23 mouse cellular contexts compared by ENCODE assay signal in the genomic region with DNA sequence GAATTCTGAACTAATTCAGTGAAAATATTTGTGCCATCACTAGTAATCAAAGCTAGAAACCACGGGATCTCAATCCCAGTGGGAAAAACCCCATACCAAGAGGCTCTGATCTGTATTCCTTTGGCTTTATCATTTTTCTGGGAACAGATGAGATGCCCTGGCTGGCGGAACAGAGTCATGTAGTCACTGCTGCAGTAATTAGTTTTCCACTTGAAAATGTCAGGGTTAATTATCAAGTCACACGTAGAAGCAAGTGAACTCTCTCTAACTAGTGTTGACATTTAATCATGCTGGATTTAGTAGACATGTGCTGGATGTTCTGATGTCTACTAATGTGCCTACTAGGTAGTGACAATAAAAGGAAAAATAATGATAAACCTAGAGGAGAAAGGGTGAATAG.
DNase-seq lines count a peak whose midpoint lies in the region; TF ChIP-seq lines count a peak whose summit lies in the region.
"Had no signal": no experiment of that assay in that cellular context is flagged by ENCODE, and none has a peak within 500 bp of the region (broad histone marks: within the 10 kb centered on the region; RNA-seq: fewer than 3 reads in every experiment).

No protein-coding gene starts in this region.

- no peak for TF ChIP-seq CTCF in left cerebral cortex, adult 2 months (IDR thresholded peaks at IDR 0.05)
- TF ChIP-seq CTCF in heart, adult 2 months (IDR thresholded peaks at IDR 0.05) = no peak

- TF ChIP-seq EP300 in heart, adult 2 months (IDR thresholded peaks at IDR 0.05; ENCODE audit: insufficient read depth, low read depth, low read length) = no peak

- H3K4me3 ChIP-seq in left cerebral cortex, adult 2 months = no peak overlapping the region
- H3K4me3 ChIP-seq in heart, adult 2 months = no peak overlapping the region
- H3K4me3 ChIP-seq: embryonic facial prominence, embryonic 10.5 days; embryonic facial prominence, embryonic 12.5 days; forebrain, embryonic 13.5 days; forebrain, embryonic 15.5 days had no signal

- no peak overlapping the region for H3K27ac ChIP-seq in left cerebral cortex, adult 2 months
- no peak overlapping the region for H3K27ac ChIP-seq in heart, adult 2 months
- H3K27ac ChIP-seq: embryonic facial prominence, embryonic 10.5 days; embryonic facial prominence, embryonic 12.5 days; forebrain, embryonic 13.5 days; forebrain, embryonic 15.5 days had no signal

- H3K4me1 ChIP-seq in heart, adult 2 months (ENCODE audit: control insufficient read depth, insufficient read depth, low read length) = no peaks in the 10 kb centered on the region; the same call in 1 of the 2 replicates
- H3K4me1 ChIP-seq: forebrain, embryonic 13.5 days; forebrain, embryonic 15.5 days had no signal

- no peak for TF ChIP-seq POLR2A in heart, adult 2 months (IDR thresholded peaks at IDR 0.05; ENCODE audit: insufficient read depth, low read depth, low read length)

- no peak overlapping the region for H3K9ac ChIP-seq in heart, adult 2 months (ENCODE audit: low read depth, low read length)
- H3K9ac ChIP-seq: embryonic facial prominence, embryonic 12.5 days; forebrain, embryonic 13.5 days; forebrain, embryonic 15.5 days; forebrain, postnatal 0 days had no signal

- intact Hi-C loops in left cerebral cortex, postnatal 4 days (cut with DNase I) = no loop called here
- intact Hi-C loops in left cerebral cortex, adult 2 months (cut with DNase I) = no loop called here
- intact Hi-C loops in heart, adult 2 months (cut with DNase I) = no loop called here

- H3K36me3 ChIP-seq in heart, adult 2 months (ENCODE audit: control insufficient read depth, insufficient read depth, low read length) = no peaks in the 10 kb centered on the region
- H3K36me3 ChIP-seq: embryonic facial prominence, embryonic 10.5 days; embryonic facial prominence, embryonic 12.5 days; forebrain, embryonic 15.5 days; G1E had no signal

- DNase-seq in cerebellum, postnatal 10 days = peak; percentile 51 to 61
- no peak for DNase-seq in cerebellum, postnatal 25 days
- DNase-seq in left cerebral cortex, postnatal 4 days = peak; percentile 40
- DNase-seq in left cerebral cortex, adult 2 months (ENCODE audit: extremely low spot score in 1 of 2, low spot score in 2 of 2) = no peak
- DNase-seq in MN1 (ENCODE audit: low spot score) = peak; percentile 31
- peak; percentile 60 for DNase-seq in retina, embryonic 14.5 days (ENCODE audit: low spot score)
- DNase-seq in heart, adult 2 months = no peak
- no peak for DNase-seq in kidney, adult 8-10 months
- DNase-seq: adrenal gland, adult 8-10 months; adrenal gland, postnatal 14 days; adrenal gland, postnatal 36 days; B cell, adult 2 months; cerebellum, adult 11-12 months; cerebellum, adult 2 months; cerebellum, adult 9-10 months; forebrain, postnatal 0 days had no signal

- no peaks in the 10 kb centered on the region for H3K27me3 ChIP-seq in heart, adult 2 months (ENCODE audit: control insufficient read depth, insufficient read depth, low read length)
- H3K27me3 ChIP-seq: CH12.LX; embryonic facial prominence, embryonic 12.5 days; forebrain, embryonic 13.5 days; forebrain, embryonic 15.5 days; Patski had no signal

- 72% methylated on average over 3 of the region's 3 CpGs for WGBS in heart, adult 2 months

- H3K79me2 ChIP-seq in heart, adult 2 months (replicated peaks; ENCODE audit: control insufficient read depth, insufficient read depth, low read length) = no peaks in the 10 kb centered on the region

Comparison
In these comparisons a context has a peak if more than half of its experiments do, and no peak if none do; other contexts are left out.
1. DNase-seq: peak in cerebellum, postnatal 10 days (2 of 2), left cerebral cortex, postnatal 4 days (single experiment), MN1 (single experiment) and retina, embryonic 14.5 days (single experiment); none in cerebellum, postnatal 25 days (0 of 2), left cerebral cortex, adult 2 months (0 of 2), heart, adult 2 months (0 of 2) and kidney, adult 8-10 months (0 of 2).